Comparison of ENCODE assay signal across 8 mouse cellular contexts in genomic region chr6:55484224-55484623, GRCm38 (mm10). TPM values are rescaled to one million over a fixed set of nuclear protein-coding genes. Genes with fewer than 3 reads are reported as not detected.
DNase-seq lines count a peak whose midpoint lies in the region; ATAC-seq lines count a peak whose summit lies in the region.

No protein-coding gene starts in this region.

- H3K27me3 ChIP-seq in forebrain, embryonic 12.5 days, result no peaks in the 10 kb centered on the region
- no peaks in the 10 kb centered on the region for H3K27me3 ChIP-seq in hindbrain, embryonic 16.5 days (replicated peaks; ENCODE audit: control insufficient read depth, insufficient read depth, low read length)

- 11% methylated on average over 4 of the region's 4 CpGs for WGBS in forebrain, embryonic 12.5 days
- WGBS in hindbrain, embryonic 16.5 days, result 13% methylated on average over 4 of the region's 4 CpGs

- H3K36me3 ChIP-seq in forebrain, embryonic 12.5 days (replicated peaks), result peaks cover 7% of the 10 kb centered on the region; the same call in 1 of the 2 replicates
- peaks cover 17% of the 10 kb centered on the region for H3K36me3 ChIP-seq in hindbrain, embryonic 16.5 days (ENCODE audit: control insufficient read depth, insufficient read depth, low read length)

- no peak overlapping the region for H3K4me2 ChIP-seq in forebrain, embryonic 12.5 days
- no peak overlapping the region for H3K4me2 ChIP-seq in hindbrain, embryonic 16.5 days (ENCODE audit: low read length)

- H3K4me3 ChIP-seq in forebrain, embryonic 12.5 days (replicated peaks), result no peak overlapping the region
- no peak overlapping the region for H3K4me3 ChIP-seq in hindbrain, embryonic 16.5 days (ENCODE audit: low read length)

- peak overlapping the region; percentile 68 for H3K27ac ChIP-seq in forebrain, embryonic 12.5 days
- peak overlapping the region; percentile 63 for H3K27ac ChIP-seq in hindbrain, embryonic 16.5 days (ENCODE audit: low read depth, low read length)

- peaks cover 35% of the 10 kb centered on the region for H3K4me1 ChIP-seq in forebrain, embryonic 12.5 days
- H3K4me1 ChIP-seq in hindbrain, embryonic 16.5 days (ENCODE audit: control insufficient read depth, insufficient read depth, low read depth, low read length), result peaks cover 21% of the 10 kb centered on the region

- H3K9me3 ChIP-seq in forebrain, embryonic 12.5 days, result no peaks in the 10 kb centered on the region
- no peaks in the 10 kb centered on the region for H3K9me3 ChIP-seq in hindbrain, embryonic 16.5 days (ENCODE audit: control insufficient read depth, low read length)

- H3K9ac ChIP-seq in forebrain, embryonic 12.5 days, result no peak overlapping the region
- H3K9ac ChIP-seq in hindbrain, embryonic 16.5 days (ENCODE audit: low read depth, low read length), result no peak overlapping the region; the same call in 1 of the 2 replicates

- peak; percentile 88 for ATAC-seq in forebrain, embryonic 12.5 days (ENCODE audit: low FRiP score)
- ATAC-seq in hindbrain, embryonic 16.5 days, result peak; percentile 73
- ATAC-seq in megakaryocyte progenitor cell, adult 5-6 weeks (replicated peaks; ENCODE audit: poor library complexity), result no peak

- DNase-seq in mesoderm, embryonic 11.5 days (ENCODE audit: low read depth, low spot score), result peak; percentile 21
- peak; percentile 48 for DNase-seq in right cerebral cortex, postnatal 14 days
- DNase-seq in adrenal gland, postnatal 10 days, result no peak
- DNase-seq in spleen, adult 12 weeks (ENCODE audit: low spot score), result no peak
- DNase-seq in lung, adult 18-20 months, result no peak

RNA-seq across cellular contexts. Expression of gene Adcyap1r1, which starts 32.4 kb away (rescaled TPM):
- 13.4 and 15.7 TPM in 2 replicates for polyA plus RNA-seq in forebrain, embryonic 12.5 days (2016; fragmentation: Nextera tagmentation; extraction: Ambion mirVana)
- polyA plus RNA-seq in hindbrain, embryonic 16.5 days (2015; fragmentation: Nextera tagmentation; extraction: Ambion mirVana), result 67.1 and 74.8 TPM in 2 replicates
- 10 to 100 TPM; 28.8 to 37.0 TPM for total RNA-seq in adrenal gland, postnatal 10 days (2021)
- total RNA-seq in megakaryocyte progenitor cell, adult 5-6 weeks (2015), result not detected in 2 replicates
- 0.08 TPM in 1 of 2 replicates, not detected in the other for total RNA-seq in megakaryocyte progenitor cell, adult 5-6 weeks (2017)

Comparison
In these comparisons a context has a peak if more than half of its experiments do, and no peak if none do; other contexts are left out.
1. DNase-seq: peak in mesoderm, embryonic 11.5 days (single experiment) and right cerebral cortex, postnatal 14 days (single experiment); none in adrenal gland, postnatal 10 days (single experiment), spleen, adult 12 weeks (single experiment) and lung, adult 18-20 months (0 of 2).
2. RNA of gene Adcyap1r1, which starts 32.4 kb away (total RNA-seq): 28.8 to 37.0 TPM in adrenal gland, postnatal 10 days; 0.08 TPM in megakaryocyte progenitor cell, adult 5-6 weeks; every median in the first group is over 10 times any median in the second.